Mouse (Mus musculus) hindbrain, embryonic 12.5 days (tissue): ENCODE data around the gene Slc25a34. TPM values are rescaled to one million over a fixed set of nuclear protein-coding genes. Genes with fewer than 3 reads are reported as not detected.
A peak's percentile ranks its signal among the peaks of the same experiment; 100 is the strongest.

ENCODE experiments used
- ATAC-seq: fragments of 200-750 bp; cut with Nextera tagmentation; 2 replicates; pipeline ENCODE4 v1.8.0; 2017; ENCODE audit warnings: moderate TSS enrichment; ENCODE audit not compliant: low FRiP score
- H3K27ac ChIP-seq: fragments of 300-500 bp; sonication (generic); 2 replicates; pipeline ENCODE4 v1.5.1; 2016; ENCODE audit warnings: mild to moderate bottlenecking
- H3K27me3 ChIP-seq: fragments of 300-500 bp; sonication (generic); 2 replicates; pipeline ENCODE4 v1.6.1; 2016; ENCODE audit warnings: mild to moderate bottlenecking
- H3K36me3 ChIP-seq: fragments of 300-500 bp; sonication (generic); 2 replicates; pipeline ENCODE4 v1.6.1; 2016; ENCODE audit warnings: mild to moderate bottlenecking
- H3K4me1 ChIP-seq: fragments of 300-500 bp; sonication (generic); 2 replicates; pipeline ENCODE4 v1.6.1; 2016
- H3K4me2 ChIP-seq: fragments of 300-500 bp; sonication (generic); replicated peaks from 2 replicates; pipeline ENCODE4 v1.6.1; 2016; ENCODE audit warnings: mild to moderate bottlenecking
- H3K4me3 ChIP-seq: fragments of 300-500 bp; sonication (generic); 2 replicates; pipeline ENCODE4 v1.5.1; 2016; ENCODE audit warnings: mild to moderate bottlenecking
- H3K9ac ChIP-seq: fragments of 300-500 bp; sonication (generic); 2 replicates; pipeline ENCODE4 v1.6.1; 2016; ENCODE audit warnings: mild to moderate bottlenecking, moderate library complexity
- H3K9me3 ChIP-seq: fragments of 300-500 bp; sonication (generic); replicated peaks from 2 replicates; pipeline ENCODE4 v1.6.1; 2016; ENCODE audit warnings: mild to moderate bottlenecking
- WGBS: fragments of 180-500 bp; shearing (Covaris S2); methylation state at CpG from one replicate; pipeline ENCODE4 v1.1.7; 2016; 5-methylcytosine and 5-hydroxymethylcytosine counted together
- polyA plus RNA-seq: library from polyadenylated mRNA; unstranded; fragments of >200 nt; fragmentation: Nextera tagmentation; extraction: Ambion mirVana; gene quantifications from 2 replicates; pipeline ENCODE4 v1.2.1, GENCODE M21; 2016

The Slc25a34 gene
- polyA plus RNA-seq: not detected in 2 replicates

- H3K27ac ChIP-seq: no peak within 1 kb of the TSS
- no peak for ATAC-seq
- peaks cover 34% of the 10 kb centered on the region for H3K36me3 ChIP-seq
- no peak within 1 kb of the TSS for H3K4me3 ChIP-seq
- no peak within 1 kb of the TSS for H3K9ac ChIP-seq
- 0 out of 2 replicates have a peak, but pooled peaks cover 4% of the 10 kb centered on the region for H3K4me1 ChIP-seq
- no peak within 1 kb of the TSS for H3K4me2 ChIP-seq
- WGBS: 50% methylated on average over 1 of the region's 1 CpGs
- H3K9me3 ChIP-seq: no peaks in the 10 kb centered on the region
- H3K27me3 ChIP-seq: no peaks in the 10 kb centered on the region
These were observed at the start of gene Slc25a34 for GRCm38 (mm10) chr4:141623666-141624065. TSS of gene Slc25a34 (minus strand) at chr4:141623821.

GRCm38 (mm10) chr4:141672325-141672724 lies 48.7 kb upstream of the Slc25a34 start:
- Histone ChIP-seq H3K4me3 (no peak overlapping the region), H3K27ac (no peak overlapping the region), H3K27me3 (no peaks in the 10 kb centered on the region), H3K9me3 (no peaks in the 10 kb centered on the region), H3K4me1 (no peaks in the 10 kb centered on the region), H3K9ac (no peak overlapping the region), H3K36me3 (no peaks in the 10 kb centered on the region), H3K4me2 (no peak overlapping the region)
- 78% methylated on average over 13 of the region's 13 CpGs for WGBS
- no peak for ATAC-seq

GRCm38 (mm10) chr4:141671389-141671788 lies 47.8 kb upstream of the Slc25a34 start:
- no peaks in the 10 kb centered on the region for H3K27me3 ChIP-seq
- no peaks in the 10 kb centered on the region for H3K36me3 ChIP-seq
- no peaks in the 10 kb centered on the region for H3K4me1 ChIP-seq
- H3K4me3 ChIP-seq: no peak overlapping the region
- 85% methylated on average over 4 of the region's 4 CpGs for WGBS
- no peak overlapping the region for H3K27ac ChIP-seq
- H3K9ac ChIP-seq: no peak overlapping the region
- no peak for ATAC-seq
- no peaks in the 10 kb centered on the region for H3K9me3 ChIP-seq
- no peak overlapping the region for H3K4me2 ChIP-seq

GRCm38 (mm10) chr4:141669898-141670712 lies 46.5 kb upstream of the Slc25a34 start:
- no peak overlapping the region for H3K9ac ChIP-seq
- H3K36me3 ChIP-seq: no peaks in the 10 kb centered on the region
- H3K27ac ChIP-seq: no peak overlapping the region
- H3K4me1 ChIP-seq: peaks cover under 1% of the 10 kb centered on the region; the same call in 1 of the 2 replicates
- no peaks in the 10 kb centered on the region for H3K27me3 ChIP-seq
- WGBS: 86% methylated on average over 18 of the region's 18 CpGs
- H3K9me3 ChIP-seq: no peaks in the 10 kb centered on the region
- H3K4me3 ChIP-seq: no peak overlapping the region
- H3K4me2 ChIP-seq: no peak overlapping the region
- no peak for ATAC-seq

- Histone ChIP-seq H3K4me3 (peak within 1 kb of the TSS; percentile 79), H3K27me3 (no peaks in the 10 kb centered on the region), H3K9me3 (no peaks in the 10 kb centered on the region), H3K4me1 (peaks cover 19% of the 10 kb centered on the region), H3K4me2 (peak within 1 kb of the TSS; percentile 77), H3K9ac (peak within 1 kb of the TSS; percentile 94), H3K36me3 (peaks cover 18% of the 10 kb centered on the region; the same call in 1 of the 2 replicates), H3K27ac (peak within 1 kb of the TSS; percentile 64)
- peak; percentile 30; the same call in 1 of the 2 replicates for ATAC-seq
- 76% methylated on average over 8 of the region's 8 CpGs for WGBS
These were observed 41.2 kb upstream of the Slc25a34 start, which contains the start of gene Plekhm2 for GRCm38 (mm10) chr4:141664799-141665198. TSS of gene Plekhm2 (minus strand) at chr4:141664899.

GRCm38 (mm10) chr4:141664011-141664745 lies 40.6 kb upstream of the Slc25a34 start:
- Histone ChIP-seq H3K9ac (peak overlapping the region; percentile 94), H3K36me3 (peaks cover 22% of the 10 kb centered on the region; the same call in 1 of the 2 replicates), H3K9me3 (no peaks in the 10 kb centered on the region), H3K27me3 (no peaks in the 10 kb centered on the region), H3K4me2 (peak overlapping the region; percentile 77), H3K4me3 (peak overlapping the region; percentile 79), H3K27ac (peak overlapping the region; percentile 64), H3K4me1 (peaks cover 19% of the 10 kb centered on the region)
- 2% methylated on average over 39 of the region's 60 CpGs for WGBS
- peak; percentile 81 for ATAC-seq

- peak overlapping the region; percentile 79 for H3K4me3 ChIP-seq
- no peaks in the 10 kb centered on the region for H3K9me3 ChIP-seq
- WGBS: 4% methylated on average over 47 of the region's 47 CpGs
- peaks cover 19% of the 10 kb centered on the region for H3K4me1 ChIP-seq
- H3K27ac ChIP-seq: peak overlapping the region; percentile 64
- no peaks in the 10 kb centered on the region for H3K27me3 ChIP-seq
- H3K9ac ChIP-seq: peak overlapping the region; percentile 94
- H3K4me2 ChIP-seq: peak overlapping the region; percentile 77
- H3K36me3 ChIP-seq: peaks cover 26% of the 10 kb centered on the region; the same call in 1 of the 2 replicates
- ATAC-seq: peak; percentile 44
These were observed 39.7 kb upstream of the Slc25a34 start for GRCm38 (mm10) chr4:141663122-141663931.

GRCm38 (mm10) chr4:141660884-141661283 lies 37.3 kb upstream of the Slc25a34 start:
- H3K4me1 ChIP-seq: peaks cover 24% of the 10 kb centered on the region
- no peak overlapping the region for H3K4me3 ChIP-seq
- H3K9me3 ChIP-seq: no peaks in the 10 kb centered on the region
- no peak for ATAC-seq
- H3K9ac ChIP-seq: no peak overlapping the region
- no peak overlapping the region for H3K4me2 ChIP-seq
- no peak overlapping the region for H3K27ac ChIP-seq
- WGBS: 81% methylated on average over 11 of the region's 11 CpGs
- H3K27me3 ChIP-seq: no peaks in the 10 kb centered on the region
- H3K36me3 ChIP-seq: peaks cover 30% of the 10 kb centered on the region; the same call in 1 of the 2 replicates

- ATAC-seq: no peak
- 67% methylated on average over 4 of the region's 4 CpGs for WGBS
- no peaks in the 10 kb centered on the region for H3K27me3 ChIP-seq
These were observed 36.1 kb upstream of the Slc25a34 start for GRCm38 (mm10) chr4:141659739-141660138.

GRCm38 (mm10) chr4:141658846-141659484 lies 35.3 kb upstream of the Slc25a34 start:
- 88% methylated on average over 6 of the region's 6 CpGs for WGBS

More at GRCm38 (mm10) chr4:141659739-141660138, 36.1 kb upstream of the Slc25a34 start:
- Histone ChIP-seq H3K4me1 (peaks cover 20% of the 10 kb centered on the region), H3K27ac (no peak overlapping the region), H3K9me3 (no peaks in the 10 kb centered on the region), H3K36me3 (peaks cover 30% of the 10 kb centered on the region; the same call in 1 of the 2 replicates), H3K4me3 (no peak overlapping the region), H3K4me2 (no peak overlapping the region), H3K9ac (no peak overlapping the region)

GRCm38 (mm10) chr4:141656932-141657331 lies 33.3 kb upstream of the Slc25a34 start:
- peaks cover 36% of the 10 kb centered on the region for H3K36me3 ChIP-seq

More at GRCm38 (mm10) chr4:141658846-141659484, 35.3 kb upstream of the Slc25a34 start:
- ATAC-seq: no peak
- peaks cover 17% of the 10 kb centered on the region for H3K4me1 ChIP-seq
- no peak overlapping the region for H3K9ac ChIP-seq
- H3K9me3 ChIP-seq: no peaks in the 10 kb centered on the region
- no peak overlapping the region for H3K4me3 ChIP-seq
- H3K36me3 ChIP-seq: peaks cover 30% of the 10 kb centered on the region; the same call in 1 of the 2 replicates
- no peaks in the 10 kb centered on the region for H3K27me3 ChIP-seq
- H3K4me2 ChIP-seq: no peak overlapping the region
- H3K27ac ChIP-seq: no peak overlapping the region

More at GRCm38 (mm10) chr4:141656932-141657331, 33.3 kb upstream of the Slc25a34 start:
- H3K9me3 ChIP-seq: no peaks in the 10 kb centered on the region
- H3K4me2 ChIP-seq: no peak overlapping the region
- H3K4me3 ChIP-seq: no peak overlapping the region
- H3K9ac ChIP-seq: no peak overlapping the region
- WGBS: 69% methylated on average over 8 of the region's 8 CpGs
- no peak for ATAC-seq
- H3K27ac ChIP-seq: no peak overlapping the region
- H3K4me1 ChIP-seq: peaks cover 14% of the 10 kb centered on the region
- H3K27me3 ChIP-seq: no peaks in the 10 kb centered on the region
